ENCODE assay signal across 25 mouse cellular contexts in genomic region chr10:93686579-93686978, GRCm38 (mm10). TPM values are rescaled to one million over a fixed set of nuclear protein-coding genes. Genes with fewer than 3 reads are reported as not detected.
"Had no signal": no experiment of that assay in that cellular context is flagged by ENCODE, and none has a peak within 500 bp of the region (broad histone marks: within the 10 kb centered on the region; RNA-seq: fewer than 3 reads in every experiment).

No protein-coding gene starts in this region.

- H3K9me3 ChIP-seq: heart, embryonic 12.5 days; hindbrain, embryonic 10.5 days; hindbrain, embryonic 12.5 days; intestine, embryonic 15.5 days; limb, embryonic 13.5 days; limb, embryonic 15.5 days; liver, embryonic 12.5 days had no signal

- H3K4me2 ChIP-seq: heart, embryonic 12.5 days; hindbrain, embryonic 12.5 days; hindbrain, embryonic 14.5 days; intestine, embryonic 15.5 days; limb, embryonic 13.5 days; limb, embryonic 15.5 days; liver, embryonic 12.5 days had no signal

- H3K27ac ChIP-seq: gastrocnemius, adult 2 months; heart, adult 2 months; hindbrain, embryonic 10.5 days; hindbrain, embryonic 12.5 days; hindbrain, embryonic 14.5 days; intestine, embryonic 15.5 days; layer of hippocampus, adult 2 months; limb, embryonic 13.5 days; limb, embryonic 15.5 days had no signal

- ATAC-seq: hindbrain, embryonic 16.5 days; inflammation-experienced regulatory T-cells, adult 6 months; intestine, embryonic 15.5 days; intestine, postnatal 0 days; liver, embryonic 12.5 days had no signal

- H3K4me1 ChIP-seq: hindbrain, embryonic 12.5 days; intestine, embryonic 15.5 days had no signal

- DNase-seq: gastrocnemius, adult 2 months; gastrocnemius, postnatal 10 days; gastrocnemius, postnatal 25 days; heart, adult 2 months; heart, postnatal 10 days; heart, postnatal 4 days; kidney, adult 18-20 months; kidney, adult 8-10 months; kidney, postnatal 10 days; kidney, postnatal 25 days; kidney, postnatal 4 days; left cerebral cortex, postnatal 4 days had no signal

- H3K36me3 ChIP-seq: heart, embryonic 12.5 days; intestine, embryonic 15.5 days; liver, embryonic 12.5 days had no signal

- H3K27me3 ChIP-seq: heart, embryonic 12.5 days; hindbrain, embryonic 12.5 days; intestine, embryonic 15.5 days; limb, embryonic 13.5 days; limb, embryonic 15.5 days; liver, embryonic 12.5 days had no signal

- H3K9ac ChIP-seq: heart, embryonic 12.5 days; hindbrain, embryonic 12.5 days; hindbrain, embryonic 14.5 days; intestine, embryonic 15.5 days; limb, embryonic 13.5 days; limb, embryonic 15.5 days; liver, embryonic 12.5 days had no signal

- H3K4me3 ChIP-seq: gastrocnemius, adult 2 months; heart, adult 2 months; heart, embryonic 12.5 days; hindbrain, embryonic 10.5 days; hindbrain, embryonic 12.5 days; intestine, embryonic 15.5 days; layer of hippocampus, adult 2 months; limb, embryonic 13.5 days; limb, embryonic 15.5 days; liver, embryonic 12.5 days had no signal

RNA-seq across cellular contexts. Expression of gene Ntn4, which starts 46.1 kb away (rescaled TPM):
- total RNA-seq: granulocyte monocyte progenitor cell, adult 5-6 weeks had no signal
